ENCODE assay signal across 7 mouse cellular contexts in genomic region chr3:83055281-83056038, GRCm38 (mm10). TPM values are rescaled to one million over a fixed set of nuclear protein-coding genes. Genes with fewer than 3 reads are reported as not detected.
DNase-seq lines count a peak whose midpoint lies in the region; ATAC-seq lines count a peak whose summit lies in the region.

TSS of gene Plrg1 (plus strand) at chr3:83055522.

- H3K27me3 ChIP-seq in embryonic facial prominence, embryonic 12.5 days: no peaks in the 10 kb centered on the region
- no peaks in the 10 kb centered on the region for H3K27me3 ChIP-seq in limb, embryonic 11.5 days (ENCODE audit: control insufficient read depth, insufficient read depth, low read length)
- H3K27me3 ChIP-seq in midbrain, embryonic 14.5 days (ENCODE audit: control insufficient read depth, insufficient read depth, low read length): no peaks in the 10 kb centered on the region

- peak within 1 kb of the TSS; percentile 69 for H3K9ac ChIP-seq in embryonic facial prominence, embryonic 12.5 days
- peak within 1 kb of the TSS; percentile 56 for H3K9ac ChIP-seq in limb, embryonic 11.5 days (ENCODE audit: low read length)
- H3K9ac ChIP-seq in midbrain, embryonic 14.5 days (replicated peaks; ENCODE audit: low read length): peak within 1 kb of the TSS; percentile 74

- peak within 1 kb of the TSS; percentile 85 for H3K4me3 ChIP-seq in embryonic facial prominence, embryonic 12.5 days
- H3K4me3 ChIP-seq in limb, embryonic 11.5 days (ENCODE audit: low read depth, low read length): peak within 1 kb of the TSS; percentile 76
- peak within 1 kb of the TSS; percentile 85 for H3K4me3 ChIP-seq in midbrain, embryonic 14.5 days (replicated peaks; ENCODE audit: low read depth, low read length)

- H3K4me2 ChIP-seq in embryonic facial prominence, embryonic 12.5 days (replicated peaks): peak within 1 kb of the TSS; percentile 81
- peak within 1 kb of the TSS; percentile 76 for H3K4me2 ChIP-seq in limb, embryonic 11.5 days (ENCODE audit: low read depth, severe bottlenecking)
- peak within 1 kb of the TSS; percentile 89 for H3K4me2 ChIP-seq in midbrain, embryonic 14.5 days (ENCODE audit: low read length)

- no peaks in the 10 kb centered on the region for H3K9me3 ChIP-seq in embryonic facial prominence, embryonic 12.5 days
- no peaks in the 10 kb centered on the region for H3K9me3 ChIP-seq in limb, embryonic 11.5 days (ENCODE audit: control insufficient read depth, low read length)
- H3K9me3 ChIP-seq in midbrain, embryonic 14.5 days (ENCODE audit: control insufficient read depth, low read length): no peaks in the 10 kb centered on the region

- peaks cover 26% of the 10 kb centered on the region for H3K36me3 ChIP-seq in embryonic facial prominence, embryonic 12.5 days
- H3K36me3 ChIP-seq in limb, embryonic 11.5 days (ENCODE audit: control insufficient read depth, insufficient read depth, low read length): peaks cover 6% of the 10 kb centered on the region; the same call in 1 of the 2 replicates
- H3K36me3 ChIP-seq in midbrain, embryonic 14.5 days (ENCODE audit: control insufficient read depth, insufficient read depth, low read length): peaks cover 32% of the 10 kb centered on the region

- peaks cover 8% of the 10 kb centered on the region for H3K4me1 ChIP-seq in embryonic facial prominence, embryonic 12.5 days
- 0 out of 2 replicates have a peak, but pooled peaks cover 7% of the 10 kb centered on the region for H3K4me1 ChIP-seq in limb, embryonic 11.5 days (ENCODE audit: control insufficient read depth, insufficient read depth, low read length)
- H3K4me1 ChIP-seq in midbrain, embryonic 14.5 days (ENCODE audit: control insufficient read depth, insufficient read depth, low read length): peaks cover 6% of the 10 kb centered on the region

- peak; percentile 96 for ATAC-seq in embryonic facial prominence, embryonic 12.5 days (ENCODE audit: insufficient number of reproducible peaks, insufficient read depth, low FRiP score, low TSS enrichment)
- ATAC-seq in limb, embryonic 11.5 days (ENCODE audit: insufficient number of reproducible peaks, low FRiP score, low TSS enrichment, low read depth): peak; percentile 98
- ATAC-seq in midbrain, embryonic 14.5 days (ENCODE audit: low FRiP score, low TSS enrichment): peak; percentile 99

- peak; percentile 100 for DNase-seq in adrenal gland, postnatal 25 days
- peak; percentile 100 for DNase-seq in heart, adult 11 months
- DNase-seq in kidney, adult 18-20 months: peak; percentile 99
- peak; percentile 99 for DNase-seq in limb, embryonic 11.5 days (ENCODE audit: low spot score)
- DNase-seq in midbrain, embryonic 14.5 days: peak; percentile 99
- peak; percentile 98 for DNase-seq in spleen, adult 18-20 months

- H3K27ac ChIP-seq in embryonic facial prominence, embryonic 12.5 days: peak within 1 kb of the TSS; percentile 69; the same call in 1 of the 2 replicates
- H3K27ac ChIP-seq in limb, embryonic 11.5 days (replicated peaks; ENCODE audit: low read depth, low read length): no peak within 1 kb of the TSS
- H3K27ac ChIP-seq in midbrain, embryonic 14.5 days (replicated peaks; ENCODE audit: low read depth, low read length): peak within 1 kb of the TSS; percentile 71

- whole genome bisulfite sequencing in embryonic facial prominence, embryonic 12.5 days: under 1% methylated on average over 56 of the region's 61 CpGs
- under 1% methylated on average over 61 of the region's 61 CpGs for WGBS in limb, embryonic 11.5 days
- WGBS in midbrain, embryonic 14.5 days: under 1% methylated on average over 61 of the region's 61 CpGs

RNA-seq across cellular contexts. Expression of gene Plrg1, which starts in this region (rescaled TPM):
- 50.1 and 51.6 TPM in 2 replicates for total RNA-seq in adrenal gland, postnatal 25 days (2021)
- 116 and 118 TPM in 2 replicates for polyA plus RNA-seq in embryonic facial prominence, embryonic 12.5 days (2016; fragmentation: Nextera tagmentation; extraction: Ambion mirVana)
- polyA plus RNA-seq in limb, embryonic 11.5 days (2014; fragmentation: Nextera tagmentation; extraction: Ambion mirVana): 140 TPM in 2 replicates
- 103 and 119 TPM in 2 replicates for polyA plus RNA-seq in midbrain, embryonic 14.5 days (2014; fragmentation: Nextera tagmentation; extraction: Ambion mirVana)
